Mouse (Mus musculus): ENCODE results near the gene Foxe1. TPM values are rescaled to one million over a fixed set of nuclear protein-coding genes. Genes with fewer than 3 reads are reported as not detected.

The Foxe1 gene
- polyA plus RNA-seq (2017; shearing (Covaris generic)) = not detected

DNA sequence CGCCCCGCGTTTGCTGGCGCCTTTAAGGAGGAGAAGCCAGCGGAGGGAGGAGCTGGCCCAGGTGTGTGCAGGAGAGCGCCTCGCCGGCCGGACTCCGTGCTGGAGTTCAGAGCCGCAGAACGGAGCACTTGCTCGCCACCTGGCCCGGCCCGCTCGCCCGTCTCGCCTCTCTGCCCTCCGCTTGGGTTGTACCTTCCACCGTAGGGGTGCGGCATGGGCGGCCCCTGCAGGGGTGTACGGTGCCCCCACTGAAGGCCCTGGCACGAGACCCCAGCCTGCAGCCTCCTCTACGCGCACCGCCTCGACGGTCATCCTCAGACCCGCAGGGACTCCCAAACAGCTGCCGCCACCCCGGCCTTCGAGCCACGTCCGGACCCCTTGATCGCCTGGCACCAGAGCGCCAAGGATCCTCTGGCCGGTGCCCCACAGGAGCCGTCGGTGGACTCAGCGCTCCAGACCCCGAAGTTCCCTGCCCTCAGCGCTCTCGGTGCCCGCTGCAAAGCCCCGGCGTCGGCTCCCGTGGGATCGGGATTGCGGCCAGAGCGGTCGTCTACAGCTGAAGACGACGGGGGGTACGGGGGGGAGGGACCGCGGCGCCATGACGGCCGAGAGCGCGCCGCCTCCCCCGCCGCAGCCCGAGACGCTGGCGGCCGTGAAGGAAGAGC, at the start of gene Foxe1:
TSS of gene Foxe1 (plus strand) at position 14 of the 665 bp plus-strand sequence.

DNA sequence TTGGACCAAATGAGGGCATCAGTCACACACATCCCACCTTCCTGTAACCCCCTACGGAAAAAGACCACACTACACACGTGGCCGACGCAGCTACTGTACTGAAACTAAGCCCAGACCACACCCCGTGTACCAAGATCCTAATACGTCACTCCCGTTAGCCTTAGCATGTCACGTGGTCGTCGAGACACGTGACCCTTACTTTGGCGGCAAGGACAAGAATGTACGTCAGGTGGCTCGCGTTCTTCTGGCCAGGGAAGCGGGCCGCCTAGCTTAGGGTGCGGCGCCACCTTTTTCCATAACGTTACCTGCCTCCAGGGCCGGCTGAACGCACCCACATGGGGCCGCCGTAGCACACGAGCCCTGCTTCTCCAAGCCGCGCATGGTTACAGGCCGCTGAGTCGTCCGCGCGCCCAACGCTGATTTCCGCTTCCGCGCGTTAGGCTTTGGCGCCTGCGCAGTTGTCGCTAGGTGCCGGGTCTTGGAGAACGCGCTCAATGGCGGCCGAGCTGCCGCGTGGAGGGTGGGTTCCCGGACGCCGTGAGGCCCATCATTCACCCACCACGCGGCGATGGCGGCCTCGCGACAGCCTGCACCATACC, 45.7 kb downstream of the Foxe1 start, which contains the start of gene Trmo:
TSS of gene Trmo (minus strand) at position 425 of the 599 bp plus-strand sequence.

Other genes starting within 250 kb of the Foxe1 start
- gene Ncbp1, start 205.0 kb upstream of the Foxe1 start, polyA plus RNA-seq (2017; shearing (Covaris generic)) = 67.9 TPM
- gene Tstd2, start 204.9 kb upstream of the Foxe1 start, polyA plus RNA-seq (2017; shearing (Covaris generic)) = 51.7 TPM
- gene Xpa, start 147.3 kb upstream of the Foxe1 start, polyA plus RNA-seq (2017; shearing (Covaris generic)) = 10.9 TPM
- gene Trmo, start 45.8 kb downstream of the Foxe1 start, polyA plus RNA-seq (2017; shearing (Covaris generic)) = 24.2 TPM
- 0.57 TPM for gene Hemgn, start 69.9 kb downstream of the Foxe1 start, polyA plus RNA-seq (2017; shearing (Covaris generic))
- 51.3 TPM for gene Anp32b, start 107.3 kb downstream of the Foxe1 start, polyA plus RNA-seq (2017; shearing (Covaris generic))
- gene Nans, start 145.6 kb downstream of the Foxe1 start, polyA plus RNA-seq (2017; shearing (Covaris generic)) = 89.3 TPM
- gene Trim14, start 192.5 kb downstream of the Foxe1 start, polyA plus RNA-seq (2017; shearing (Covaris generic)) = 56.2 TPM

All from inflammation-experienced regulatory T-cells, adult 16 weeks (primary cell).